Mouse (Mus musculus): ENCODE data around the gene Dkk1.
"Not testable (repeated sequence)": the region's sequence is repeated elsewhere in the genome, so short reads cannot be mapped to it uniquely, and the experiment has no call there.

The Dkk1 gene

DNA sequence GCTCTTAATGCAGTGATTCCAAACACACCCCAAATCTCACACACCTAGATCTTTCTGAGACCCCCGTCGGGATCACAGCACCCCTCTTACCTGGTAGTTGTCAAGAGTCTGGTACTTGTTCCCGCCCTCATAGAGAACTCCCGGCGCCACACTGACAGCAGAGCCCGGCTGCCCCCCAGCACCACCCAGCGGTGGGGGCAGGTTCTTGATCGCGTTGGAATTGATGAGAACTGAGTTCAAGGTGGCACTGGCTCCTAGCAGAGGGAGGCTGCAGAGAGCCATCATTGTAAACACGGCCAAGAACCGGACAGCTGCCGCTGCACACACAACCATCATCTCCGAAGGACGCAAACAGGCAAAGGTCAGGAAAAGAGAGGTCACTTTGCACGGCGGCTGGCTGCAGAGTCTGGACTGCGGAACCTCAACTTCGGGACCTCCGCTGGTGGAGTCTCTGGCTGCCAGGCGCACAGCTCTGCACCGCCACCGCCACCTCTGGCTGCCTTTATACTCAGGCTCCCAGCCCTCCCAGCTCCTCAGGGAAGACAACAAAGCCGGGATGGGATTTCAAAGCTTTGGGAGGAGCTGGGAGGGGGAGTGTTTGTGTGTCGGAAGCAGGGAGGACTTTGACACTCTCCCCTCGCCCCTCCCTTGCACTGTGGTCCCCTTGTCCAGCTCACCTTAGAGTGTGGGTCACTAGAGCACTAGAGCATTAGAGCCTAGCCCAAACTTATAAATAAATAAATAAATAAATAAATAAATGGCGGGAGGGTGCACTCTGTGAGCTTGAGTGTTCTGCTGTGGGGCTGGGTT lies at the start of gene Dkk1:
Dkk1 (minus strand) TSS at position 622 of the 810 bp plus-strand sequence.
- no peak for DNase-seq

DNA sequence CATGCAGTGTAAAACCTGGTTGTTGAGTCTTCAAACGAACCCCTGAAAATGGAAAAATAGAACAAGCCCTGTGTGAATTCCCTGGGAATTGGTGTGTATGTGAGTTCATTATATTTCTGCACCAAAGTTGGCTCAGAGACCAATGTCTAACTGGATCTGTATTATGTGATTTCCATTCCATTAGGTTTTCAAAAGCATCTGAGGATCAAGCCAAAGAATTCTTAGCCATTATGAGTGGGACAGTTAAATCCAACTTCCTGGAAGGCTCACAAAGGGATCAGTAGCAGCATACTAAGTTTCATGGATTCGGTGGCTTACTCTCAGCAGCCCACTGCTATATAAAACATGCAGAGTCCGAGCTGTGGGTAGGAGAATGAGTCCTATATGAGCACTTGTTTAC lies 36.9 kb upstream of the Dkk1 start:
- no peak for DNase-seq

DNA sequence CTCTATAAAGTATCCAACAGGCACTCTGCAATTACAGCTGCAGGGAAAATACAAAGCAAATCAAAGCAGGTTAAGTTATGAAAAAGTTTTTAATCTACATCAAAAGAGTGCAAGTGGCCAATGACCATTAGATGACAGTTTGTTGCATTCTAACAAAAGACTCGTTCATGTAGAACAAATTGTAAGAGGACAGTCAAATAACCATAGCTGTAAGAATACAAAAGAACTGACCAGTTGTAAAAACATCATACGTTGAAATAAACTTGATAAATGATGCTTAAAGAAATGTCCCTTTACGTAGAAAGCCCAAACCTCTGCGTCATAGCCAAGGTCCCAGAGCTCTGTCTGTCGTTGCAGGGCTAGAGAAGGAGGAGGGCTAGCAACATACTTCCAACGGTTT lies 15.1 kb upstream of the Dkk1 start:
- DNase-seq = no peak

DNA sequence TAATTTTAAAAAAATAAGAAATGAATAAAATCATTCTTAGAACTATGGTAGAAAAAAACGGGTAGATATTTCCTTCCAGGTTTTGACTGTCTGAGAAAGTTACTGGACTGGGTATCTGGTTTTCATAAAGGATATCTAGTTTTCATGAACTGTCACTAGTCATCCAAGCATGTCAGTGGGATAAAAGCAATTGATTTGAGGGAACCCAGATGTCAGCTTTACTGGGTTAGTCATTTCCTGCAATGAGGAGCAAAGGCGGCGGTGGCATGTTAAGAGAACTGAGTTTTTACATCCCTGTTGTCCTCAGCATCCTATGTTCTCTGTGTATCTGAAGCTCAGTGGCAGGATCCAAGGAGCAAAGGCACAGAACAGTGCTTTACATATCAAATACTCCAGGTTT lies 14.4 kb upstream of the Dkk1 start:
- DNase-seq = no peak

DNA sequence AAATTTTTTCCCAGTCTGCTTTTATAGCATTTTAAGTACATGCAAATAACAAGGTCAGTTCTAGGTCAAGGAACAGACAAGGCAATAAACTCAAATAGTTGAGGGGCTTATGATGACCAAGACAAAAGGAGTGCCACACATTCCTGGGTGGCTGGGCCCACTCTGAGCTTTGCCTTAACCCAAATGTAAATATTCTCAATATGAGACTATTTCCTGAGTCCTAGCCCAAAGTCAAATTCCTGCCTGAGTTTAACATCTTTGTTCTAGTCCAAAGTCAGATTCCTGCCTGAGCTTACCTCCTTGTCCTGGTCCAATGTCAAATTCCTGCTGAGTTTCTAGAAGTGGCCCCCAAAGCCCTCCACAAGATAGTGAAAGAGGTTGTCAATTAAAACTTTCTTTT lies 8.6 kb upstream of the Dkk1 start:
- DNase-seq = no peak

DNA sequence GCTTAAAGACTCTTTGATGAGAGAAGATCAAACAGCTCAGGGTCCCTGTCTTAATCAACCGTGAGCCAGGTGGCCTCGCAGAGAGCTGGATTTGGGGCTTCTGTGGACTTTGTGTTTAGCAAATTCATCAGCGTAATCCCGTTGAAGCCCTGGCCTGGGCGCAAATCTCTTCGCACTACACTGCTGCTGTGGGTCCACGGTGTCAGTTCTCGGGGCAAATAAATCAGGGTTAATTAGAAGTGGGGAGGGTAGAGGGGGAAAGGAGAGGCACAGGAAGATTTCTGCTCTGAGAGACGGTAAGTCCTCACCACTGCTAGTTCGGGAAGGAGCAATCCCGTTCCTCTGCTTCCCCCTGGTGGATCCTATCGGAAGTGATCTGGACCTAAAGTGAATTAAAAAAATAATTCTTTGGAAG lies 5.0 kb upstream of the Dkk1 start:
- DNase-seq = peak; percentile 23

DNA sequence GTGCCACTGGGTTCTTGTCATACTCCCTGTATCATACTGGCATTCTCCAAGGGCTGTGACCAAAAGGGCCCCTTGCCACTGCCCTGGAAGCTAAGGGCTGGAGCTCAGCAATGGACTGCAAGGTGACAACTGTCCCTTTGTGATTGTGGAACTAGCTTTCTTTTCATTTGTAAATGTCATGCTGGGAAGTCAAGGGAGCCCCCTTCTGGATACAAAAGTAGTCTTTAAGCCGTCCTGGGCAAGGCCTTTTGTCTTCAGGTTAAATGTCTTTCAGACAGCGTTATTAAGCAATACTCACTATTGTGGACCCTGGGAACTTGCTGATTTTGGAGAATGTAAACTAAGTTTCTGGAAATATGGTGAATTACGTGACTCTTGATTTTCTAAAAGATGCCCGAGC lies 4.3 kb upstream of the Dkk1 start:
- no peak for DNase-seq

DNA sequence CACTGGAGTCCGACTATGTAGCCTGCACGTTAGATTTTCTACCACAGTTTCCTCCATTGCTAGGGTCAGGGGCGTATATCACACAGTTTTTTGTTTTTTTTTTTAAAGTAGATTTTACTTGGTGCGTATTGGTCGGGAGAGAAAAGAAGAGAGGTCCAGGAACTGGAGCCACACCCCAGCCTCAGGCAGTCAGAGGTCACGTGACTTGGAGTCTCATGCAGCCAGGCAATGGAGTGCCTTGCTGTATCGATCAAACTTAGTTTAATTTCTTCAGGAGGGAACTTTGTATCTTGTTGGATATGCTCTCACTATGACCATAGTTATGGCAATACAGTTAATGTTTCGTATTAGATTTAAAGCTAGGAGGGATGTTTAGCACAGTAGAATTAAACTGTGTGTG lies 2.8 kb upstream of the Dkk1 start:
- no peak for DNase-seq

DNA sequence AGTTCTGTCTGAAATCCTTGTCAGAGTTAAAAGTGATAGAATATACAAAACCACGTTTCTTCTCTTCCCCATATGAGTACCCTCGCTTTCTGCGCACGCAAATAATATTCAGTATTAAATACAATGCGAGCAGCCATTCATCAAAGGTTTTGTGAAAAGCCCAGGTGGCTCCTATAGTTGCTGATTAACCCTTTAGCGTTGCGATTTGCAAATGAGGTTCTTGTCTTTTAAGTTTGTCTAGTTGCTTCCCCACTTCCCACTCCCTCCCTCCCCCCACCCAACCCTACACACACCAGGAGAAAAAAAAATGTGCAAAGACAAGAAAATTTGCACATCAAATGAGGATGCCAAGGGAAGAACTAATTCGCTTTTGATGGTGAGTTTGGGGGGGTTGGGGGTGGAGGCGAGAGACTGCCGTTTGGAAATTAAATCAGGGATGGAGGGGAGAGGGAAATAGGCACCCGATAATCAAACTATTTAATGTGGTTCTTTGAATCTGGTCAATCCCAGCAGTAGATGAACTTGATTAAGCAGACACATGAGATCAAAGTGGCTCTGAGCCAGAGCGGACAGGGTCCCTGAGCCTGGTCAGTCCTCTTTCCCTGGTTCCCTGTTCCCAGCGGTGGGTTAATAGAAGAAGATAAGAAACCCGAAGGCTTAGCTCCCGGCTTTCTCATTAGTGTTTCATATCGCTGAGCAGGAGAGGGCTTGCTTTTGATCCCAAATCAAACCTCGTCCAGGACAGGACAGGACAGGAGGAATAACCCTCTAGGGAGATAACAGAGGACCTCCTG lies 586 bp upstream of the Dkk1 start:
- DNase-seq = no peak

DNA sequence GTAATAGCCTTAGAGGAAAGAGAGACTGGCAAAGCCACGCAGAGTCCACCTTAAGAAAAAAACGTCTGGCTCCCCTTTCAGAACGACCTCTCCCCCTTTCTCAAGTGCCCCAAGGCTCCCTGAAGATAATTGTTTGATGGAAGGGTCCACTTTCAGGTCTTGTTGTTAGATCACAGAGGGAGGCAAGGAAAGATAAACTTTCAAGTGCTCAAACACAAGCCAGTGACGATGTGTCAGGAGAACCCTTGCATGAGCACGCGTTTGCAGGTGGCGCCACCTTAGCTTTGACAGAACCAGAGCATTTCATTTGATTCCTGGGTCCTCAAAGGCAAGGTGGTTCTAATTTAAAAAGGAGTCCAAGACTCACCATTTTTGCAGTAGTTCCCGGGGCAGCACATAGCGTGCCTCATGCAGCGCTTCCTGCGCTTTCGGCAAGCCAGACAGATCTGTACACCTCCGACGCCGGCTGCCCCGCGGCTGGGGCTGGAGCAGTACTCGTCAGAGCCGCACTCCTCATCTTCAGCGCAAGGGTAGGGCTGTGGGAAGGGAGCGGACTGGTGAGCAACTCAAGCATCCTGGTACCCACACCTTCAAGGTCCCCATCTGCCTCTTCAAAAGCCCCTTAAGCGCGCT lies 938 bp downstream of the Dkk1 start:
- DNase-seq = no peak

DNA sequence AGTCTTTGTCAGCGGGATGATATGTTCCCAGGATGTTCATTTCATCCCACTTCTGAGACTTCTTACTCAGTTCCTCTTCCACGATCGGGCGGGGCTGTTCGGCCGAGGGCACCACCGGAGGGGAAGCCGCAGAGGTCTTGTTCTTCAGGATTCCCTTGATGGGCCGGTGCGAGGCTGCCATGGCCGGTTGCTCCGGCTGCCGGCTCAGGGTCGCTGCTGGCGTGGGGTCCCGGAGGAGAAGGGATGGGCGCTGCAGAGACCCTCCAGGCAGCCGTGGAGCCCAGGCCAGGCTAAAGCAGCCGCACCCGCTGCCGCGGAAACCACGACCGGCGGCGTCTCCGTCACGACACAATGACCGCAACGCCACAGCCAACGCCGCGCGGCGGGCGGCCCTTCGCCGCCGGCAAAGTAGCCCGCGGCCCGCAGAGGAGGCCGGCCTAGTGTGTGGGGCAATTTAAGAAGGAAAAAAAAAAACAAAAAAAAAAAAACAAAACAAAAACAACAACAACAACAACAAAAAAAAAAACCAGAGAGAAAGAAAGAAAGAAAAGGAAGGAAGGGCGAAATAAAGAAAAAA lies 10.0 kb downstream of the Dkk1 start:
- not testable (repeated sequence) for DNase-seq

DNA sequence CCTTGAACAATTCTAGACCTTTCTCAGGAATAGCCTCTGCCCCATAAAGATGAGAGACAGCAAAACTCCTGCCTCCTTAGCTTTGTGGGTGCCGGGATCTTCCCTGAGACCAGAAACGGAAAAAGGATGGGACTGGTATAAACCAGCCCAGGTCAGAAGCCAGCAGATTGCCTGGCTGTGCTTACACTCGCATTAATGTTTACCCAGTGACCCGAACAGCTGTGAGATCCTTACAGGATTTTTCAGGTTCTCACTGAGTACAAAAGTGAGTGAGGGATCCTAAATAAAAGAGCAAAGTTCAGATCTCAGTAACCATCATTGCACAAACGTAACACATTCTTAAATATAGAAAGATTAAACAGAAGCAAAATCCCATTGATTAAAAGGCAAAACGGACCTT lies 32.7 kb downstream of the Dkk1 start:
- no peak for DNase-seq

DNA sequence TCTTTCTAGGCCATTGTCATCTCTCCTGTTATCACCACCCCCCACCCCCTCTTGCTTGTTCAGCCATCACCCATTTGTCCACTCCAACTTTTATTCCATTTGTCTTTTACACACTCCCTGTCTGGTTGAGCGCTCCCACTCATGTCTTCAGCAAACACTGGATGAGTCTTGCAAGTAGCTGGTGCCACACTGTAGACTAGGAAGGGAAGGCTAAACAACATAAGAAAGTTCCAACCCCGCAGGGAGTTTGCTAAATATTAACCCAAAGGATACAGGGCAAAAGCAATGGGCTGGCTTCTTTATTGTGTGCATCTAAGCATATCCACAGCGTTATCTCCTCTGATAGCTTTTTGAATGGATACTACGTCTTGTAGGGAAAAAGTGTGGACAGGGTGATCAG lies 39.0 kb downstream of the Dkk1 start:
- no peak for DNase-seq

DNA sequence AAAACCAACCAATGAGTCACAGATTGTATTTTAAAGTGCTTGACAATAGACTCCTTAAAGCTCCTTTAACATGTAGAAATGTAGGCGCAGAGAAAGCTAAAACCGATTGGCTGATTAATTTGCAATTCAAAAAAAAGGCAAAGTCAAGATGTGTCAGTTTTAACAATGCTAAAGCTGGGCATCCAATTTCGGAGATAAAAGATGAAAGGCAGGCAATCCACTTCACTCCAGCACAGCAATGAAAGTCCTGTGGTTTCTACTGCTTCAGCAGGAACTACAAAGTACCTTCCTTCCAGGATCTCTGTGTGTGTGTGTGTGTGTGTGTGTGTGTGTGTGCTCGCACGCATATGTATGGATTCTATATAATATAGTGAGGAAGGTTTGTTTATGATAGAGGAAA lies 44.0 kb downstream of the Dkk1 start:
- no peak for DNase-seq

Measured in layer of hippocampus, adult 9-11 months (tissue).